Mouse (Mus musculus) liver, embryonic 12.5 days (tissue): ENCODE data around the gene Cacna2d4. TPM values are rescaled to one million over a fixed set of nuclear protein-coding genes. Genes with fewer than 3 reads are reported as not detected.

ENCODE experiments used
- ATAC-seq: fragments of 200-750 bp; cut with Nextera tagmentation; 2 replicates; pipeline ENCODE4 v1.8.0; 2017; ENCODE audit warnings: moderate number of reproducible peaks, mild to moderate bottlenecking, moderate library complexity
- H3K27ac ChIP-seq: fragments of 300-500 bp; sonication (generic); 2 replicates; pipeline ENCODE4 v1.5.1; 2016; ENCODE audit warnings: mild to moderate bottlenecking
- H3K27me3 ChIP-seq: fragments of 300-500 bp; sonication (generic); replicated peaks from 2 replicates; pipeline ENCODE4 v1.6.1; 2016; ENCODE audit warnings: mild to moderate bottlenecking, moderate library complexity
- H3K36me3 ChIP-seq: fragments of 300-500 bp; sonication (generic); 2 replicates; pipeline ENCODE4 v1.6.1; 2016; ENCODE audit warnings: mild to moderate bottlenecking, moderate library complexity
- H3K4me1 ChIP-seq: fragments of 300-500 bp; sonication (generic); 2 replicates; pipeline ENCODE4 v1.6.1; 2016
- H3K4me2 ChIP-seq: fragments of 300-500 bp; sonication (generic); 2 replicates; pipeline ENCODE4 v1.6.1; 2016; ENCODE audit warnings: mild to moderate bottlenecking, moderate library complexity
- H3K4me3 ChIP-seq: fragments of 300-500 bp; sonication (generic); 2 replicates; pipeline ENCODE4 v1.5.1; 2016; ENCODE audit warnings: mild to moderate bottlenecking, moderate library complexity
- H3K9ac ChIP-seq: fragments of 300-500 bp; sonication (generic); 2 replicates; pipeline ENCODE4 v1.6.1; 2016; ENCODE audit warnings: mild to moderate bottlenecking, moderate library complexity
- H3K9me3 ChIP-seq: fragments of 300-500 bp; sonication (generic); replicated peaks from 2 replicates; pipeline ENCODE4 v1.6.1; 2016; ENCODE audit warnings: mild to moderate bottlenecking, moderate library complexity
- WGBS: fragments of 180-500 bp; shearing (Covaris S2); methylation state at CpG from one replicate; pipeline ENCODE4 v1.1.7; 2016; ENCODE audit not compliant: insufficient replicate concordance; 5-methylcytosine and 5-hydroxymethylcytosine counted together
- polyA plus RNA-seq: library from polyadenylated mRNA; unstranded; fragments of >200 nt; fragmentation: Nextera tagmentation; extraction: Ambion mirVana; gene quantifications from 2 replicates; pipeline ENCODE4 v1.2.1, GENCODE M21; 2016

The Cacna2d4 gene
- polyA plus RNA-seq, 1 experiment from 2014 or later: 0.05 TPM

DNA sequence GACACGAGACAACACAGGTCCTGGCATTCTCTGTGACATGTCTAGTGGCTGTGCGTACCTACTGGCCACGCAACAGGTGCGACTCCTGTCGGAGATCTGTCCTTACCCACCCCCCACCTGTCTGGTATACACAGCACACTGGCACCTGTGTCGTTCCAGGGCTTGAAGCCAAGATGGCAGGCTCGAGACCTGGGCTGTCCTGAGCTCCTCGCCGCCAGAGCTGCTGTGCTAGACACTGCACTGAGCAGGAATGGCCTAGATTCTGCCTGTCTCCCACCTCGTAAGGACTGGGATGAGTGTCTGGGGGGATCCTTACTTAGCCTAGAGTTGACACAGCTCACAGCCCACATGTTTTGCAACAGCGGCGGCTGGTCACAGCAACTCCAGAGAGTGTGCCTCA lies 11.1 kb upstream of the Cacna2d4 start:
- H3K27ac ChIP-seq: no peak overlapping the region
- H3K4me3 ChIP-seq: no peak overlapping the region
- no peak overlapping the region for H3K9ac ChIP-seq
- no peaks in the 10 kb centered on the region for H3K9me3 ChIP-seq
- H3K27me3 ChIP-seq: no peaks in the 10 kb centered on the region
- H3K36me3 ChIP-seq: peaks cover 3% of the 10 kb centered on the region; the same call in 1 of the 2 replicates
- WGBS: 75% methylated on average over 12 of the region's 12 CpGs
- no peak overlapping the region for H3K4me2 ChIP-seq
- 0 out of 2 replicates have a peak, but pooled peaks cover 6% of the 10 kb centered on the region for H3K4me1 ChIP-seq
- no peak for ATAC-seq

DNA sequence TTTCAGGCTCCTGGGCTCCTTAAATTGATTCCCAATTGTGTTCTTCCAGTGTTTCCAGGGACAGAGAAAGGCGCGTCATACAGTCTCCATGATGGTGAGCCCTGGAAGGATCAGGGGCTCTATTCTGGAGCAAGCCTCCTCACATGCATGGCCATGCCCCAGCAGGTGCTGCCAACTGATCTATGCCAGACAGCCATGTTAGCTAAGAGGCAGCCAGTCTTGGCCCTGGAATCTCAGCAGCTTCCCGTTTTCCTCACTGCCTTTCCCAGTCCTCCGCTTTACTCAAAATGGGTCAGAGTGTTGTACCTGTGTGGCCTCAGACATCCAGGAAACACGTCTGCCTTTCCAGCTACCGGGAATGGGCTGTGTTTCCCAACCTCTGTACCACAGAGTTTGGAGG lies 10.6 kb upstream of the Cacna2d4 start:
- Histone ChIP-seq H3K27ac (no peak overlapping the region), H3K27me3 (no peaks in the 10 kb centered on the region), H3K9me3 (no peaks in the 10 kb centered on the region), H3K4me1 (0 out of 2 replicates have a peak, but pooled peaks cover 6% of the 10 kb centered on the region), H3K4me3 (no peak overlapping the region), H3K4me2 (no peak overlapping the region), H3K36me3 (peaks cover 3% of the 10 kb centered on the region; the same call in 1 of the 2 replicates), H3K9ac (no peak overlapping the region)
- no peak for ATAC-seq
- WGBS: 78% methylated on average over 6 of the region's 6 CpGs

DNA sequence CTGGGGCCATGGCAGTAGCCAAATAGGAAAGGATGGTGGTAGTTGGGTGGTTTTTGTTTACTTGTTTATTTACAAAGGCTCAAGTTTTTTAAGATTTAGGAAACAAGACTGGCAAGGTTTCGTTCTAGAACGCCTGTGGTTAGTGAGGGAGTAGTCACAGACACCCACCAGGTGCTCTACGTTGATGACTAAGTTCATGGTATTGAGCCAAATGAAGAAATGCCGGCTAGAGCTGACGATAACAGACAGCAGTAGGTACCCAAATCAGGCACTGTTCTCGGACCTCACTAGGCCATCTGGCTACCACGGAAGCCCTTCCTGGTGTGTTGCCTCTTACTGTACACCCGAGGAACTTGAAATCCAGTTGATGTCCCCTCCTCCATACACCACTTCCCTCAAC lies 9.3 kb upstream of the Cacna2d4 start:
- Histone ChIP-seq H3K9ac (no peak overlapping the region), H3K27me3 (no peaks in the 10 kb centered on the region), H3K4me2 (no peak overlapping the region), H3K4me1 (0 out of 2 replicates have a peak, but pooled peaks cover 6% of the 10 kb centered on the region), H3K4me3 (no peak overlapping the region), H3K36me3 (no peaks in the 10 kb centered on the region; the same call in 1 of the 2 replicates), H3K27ac (no peak overlapping the region), H3K9me3 (no peaks in the 10 kb centered on the region)
- no peak for ATAC-seq
- WGBS: 70% methylated on average over 8 of the region's 8 CpGs

DNA sequence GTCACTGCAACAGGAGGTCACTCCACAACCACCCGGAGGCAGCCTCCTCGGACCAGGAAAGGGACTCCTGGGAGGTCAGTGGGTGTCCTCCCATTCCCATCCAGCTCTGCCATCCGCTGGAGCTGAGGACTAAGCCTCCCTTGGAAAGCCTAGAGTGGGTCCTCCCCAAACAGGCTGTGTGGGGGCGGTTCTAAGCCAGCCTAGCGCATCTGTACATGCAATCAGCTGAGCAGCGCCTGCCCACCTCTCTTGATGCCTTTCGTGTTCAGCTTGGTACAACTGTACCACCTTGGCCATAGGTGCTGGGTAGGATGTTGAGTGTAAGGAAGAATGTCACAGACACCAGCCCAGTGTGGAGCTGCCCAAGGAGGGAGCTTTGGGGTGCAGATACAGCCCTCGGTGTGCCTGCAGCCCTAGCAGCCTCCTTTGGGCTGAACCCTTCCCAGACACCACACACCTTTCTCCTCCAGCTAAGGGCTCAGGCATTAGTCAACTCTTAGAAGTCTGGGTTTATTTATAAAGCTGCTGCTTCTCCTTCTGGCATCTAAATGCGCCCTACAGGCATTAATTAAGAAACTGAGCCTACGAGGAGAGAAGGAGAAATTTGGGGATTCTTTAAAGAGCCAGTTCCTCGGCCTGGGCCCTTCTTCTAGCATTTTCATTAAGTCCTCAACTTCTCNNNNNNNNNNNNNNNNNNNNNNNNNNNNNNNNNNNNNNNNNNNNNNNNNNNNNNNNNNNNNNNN lies 7.3 kb upstream of the Cacna2d4 start:
- Histone ChIP-seq H3K4me2 (no peak overlapping the region), H3K9ac (no peak overlapping the region), H3K4me1 (no peaks in the 10 kb centered on the region), H3K4me3 (no peak overlapping the region), H3K36me3 (no peaks in the 10 kb centered on the region), H3K27ac (no peak overlapping the region), H3K27me3 (no peaks in the 10 kb centered on the region), H3K9me3 (no peaks in the 10 kb centered on the region)
- 64% methylated on average over 11 of the region's 11 CpGs for WGBS
- ATAC-seq: no peak

- ATAC-seq: no peak
- no peak overlapping the region for H3K4me3 ChIP-seq
- no peaks in the 10 kb centered on the region for H3K36me3 ChIP-seq
- WGBS: 43% methylated on average over 3 of the region's 3 CpGs
- no peaks in the 10 kb centered on the region for H3K27me3 ChIP-seq
- no peaks in the 10 kb centered on the region for H3K9me3 ChIP-seq
- H3K4me2 ChIP-seq: no peak overlapping the region
- H3K27ac ChIP-seq: no peak overlapping the region
- no peaks in the 10 kb centered on the region for H3K4me1 ChIP-seq
- no peak overlapping the region for H3K9ac ChIP-seq
Observed at GRCm38 (mm10) chr6:119233066-119233465, 3.3 kb upstream of the Cacna2d4 start.

DNA sequence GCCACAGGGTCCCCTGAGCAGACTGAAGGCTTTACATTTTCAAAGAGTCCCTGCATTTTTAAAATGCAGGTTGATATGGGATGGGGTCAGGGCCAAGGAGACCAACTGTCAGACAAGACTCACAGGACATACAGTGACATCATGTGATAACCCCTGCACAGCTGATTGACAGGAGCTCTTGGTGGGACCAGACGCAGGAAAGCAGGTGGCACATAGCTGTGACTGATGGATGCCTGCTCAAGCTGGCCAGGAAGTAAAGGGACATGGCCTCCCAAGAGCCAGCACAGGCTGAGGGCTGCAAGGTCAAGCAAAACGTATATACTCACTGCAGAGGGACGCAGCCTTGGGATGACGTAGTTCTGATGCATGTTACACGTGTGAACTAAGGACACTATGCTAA lies 885 bp upstream of the Cacna2d4 start:
- Histone ChIP-seq H3K4me2 (no peak overlapping the region), H3K9ac (no peak overlapping the region), H3K36me3 (no peaks in the 10 kb centered on the region), H3K9me3 (no peaks in the 10 kb centered on the region), H3K4me3 (no peak overlapping the region), H3K27ac (no peak overlapping the region), H3K4me1 (no peaks in the 10 kb centered on the region), H3K27me3 (no peaks in the 10 kb centered on the region)
- ATAC-seq: no peak
- 60% methylated on average over 5 of the region's 5 CpGs for WGBS

- Histone ChIP-seq H3K9ac (no peak overlapping the region), H3K4me1 (no peaks in the 10 kb centered on the region), H3K36me3 (no peaks in the 10 kb centered on the region), H3K4me2 (no peak overlapping the region), H3K27me3 (no peaks in the 10 kb centered on the region; the same call in 1 of the 2 replicates), H3K9me3 (no peaks in the 10 kb centered on the region), H3K4me3 (no peak overlapping the region), H3K27ac (no peak overlapping the region)
- no peak for ATAC-seq
- WGBS: 54% methylated on average over 8 of the region's 8 CpGs
Observed at GRCm38 (mm10) chr6:119237427-119237989, 1.2 kb downstream of the Cacna2d4 start.

DNA sequence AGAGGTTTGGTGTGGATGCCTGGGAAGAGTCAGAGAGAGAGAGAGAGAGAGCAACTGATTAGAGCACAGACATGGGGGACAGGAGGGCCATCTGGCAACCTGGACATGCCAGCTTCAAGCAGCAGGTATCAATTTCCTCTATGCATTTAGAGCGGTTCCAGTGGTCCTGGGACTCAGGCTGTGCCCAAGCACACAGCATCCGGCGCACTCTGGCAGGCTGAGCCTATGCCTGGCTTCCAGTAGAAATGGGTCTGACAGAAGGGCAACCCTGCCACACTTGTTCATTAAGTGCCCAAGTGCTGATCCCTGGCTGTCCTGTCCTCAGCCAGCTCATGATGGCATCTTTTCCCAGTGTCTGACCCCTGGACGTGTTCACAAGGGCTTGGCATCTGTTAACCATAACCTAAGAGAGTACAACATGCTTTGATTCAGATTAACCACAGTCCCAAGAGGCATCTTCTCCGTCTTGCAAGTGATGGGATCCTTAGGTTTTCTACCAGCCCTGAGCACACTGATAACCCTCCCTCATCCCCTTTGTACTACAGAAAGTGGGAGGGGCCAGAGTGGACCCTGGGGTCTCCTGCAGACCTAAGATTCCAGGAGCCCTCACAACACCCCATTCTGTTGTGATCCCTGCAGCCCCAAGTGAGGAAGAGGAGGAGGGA lies 3.1 kb downstream of the Cacna2d4 start:
- Histone ChIP-seq H3K4me3 (no peak overlapping the region), H3K4me1 (no peaks in the 10 kb centered on the region), H3K27ac (no peak overlapping the region), H3K27me3 (no peaks in the 10 kb centered on the region; the same call in 1 of the 2 replicates), H3K36me3 (no peaks in the 10 kb centered on the region), H3K4me2 (no peak overlapping the region), H3K9me3 (no peaks in the 10 kb centered on the region), H3K9ac (no peak overlapping the region)
- WGBS: 61% methylated on average over 5 of the region's 5 CpGs
- ATAC-seq: no peak

- H3K4me1 ChIP-seq: no peaks in the 10 kb centered on the region
- no peak overlapping the region for H3K4me3 ChIP-seq
- ATAC-seq: no peak
- no peak overlapping the region for H3K4me2 ChIP-seq
- H3K36me3 ChIP-seq: no peaks in the 10 kb centered on the region
- 58% methylated on average over 7 of the region's 7 CpGs for WGBS
- H3K9me3 ChIP-seq: no peaks in the 10 kb centered on the region
- H3K27me3 ChIP-seq: no peaks in the 10 kb centered on the region; the same call in 1 of the 2 replicates
- no peak overlapping the region for H3K9ac ChIP-seq
- no peak overlapping the region for H3K27ac ChIP-seq
Observed at GRCm38 (mm10) chr6:119240256-119240655, 3.9 kb downstream of the Cacna2d4 start.

DNA sequence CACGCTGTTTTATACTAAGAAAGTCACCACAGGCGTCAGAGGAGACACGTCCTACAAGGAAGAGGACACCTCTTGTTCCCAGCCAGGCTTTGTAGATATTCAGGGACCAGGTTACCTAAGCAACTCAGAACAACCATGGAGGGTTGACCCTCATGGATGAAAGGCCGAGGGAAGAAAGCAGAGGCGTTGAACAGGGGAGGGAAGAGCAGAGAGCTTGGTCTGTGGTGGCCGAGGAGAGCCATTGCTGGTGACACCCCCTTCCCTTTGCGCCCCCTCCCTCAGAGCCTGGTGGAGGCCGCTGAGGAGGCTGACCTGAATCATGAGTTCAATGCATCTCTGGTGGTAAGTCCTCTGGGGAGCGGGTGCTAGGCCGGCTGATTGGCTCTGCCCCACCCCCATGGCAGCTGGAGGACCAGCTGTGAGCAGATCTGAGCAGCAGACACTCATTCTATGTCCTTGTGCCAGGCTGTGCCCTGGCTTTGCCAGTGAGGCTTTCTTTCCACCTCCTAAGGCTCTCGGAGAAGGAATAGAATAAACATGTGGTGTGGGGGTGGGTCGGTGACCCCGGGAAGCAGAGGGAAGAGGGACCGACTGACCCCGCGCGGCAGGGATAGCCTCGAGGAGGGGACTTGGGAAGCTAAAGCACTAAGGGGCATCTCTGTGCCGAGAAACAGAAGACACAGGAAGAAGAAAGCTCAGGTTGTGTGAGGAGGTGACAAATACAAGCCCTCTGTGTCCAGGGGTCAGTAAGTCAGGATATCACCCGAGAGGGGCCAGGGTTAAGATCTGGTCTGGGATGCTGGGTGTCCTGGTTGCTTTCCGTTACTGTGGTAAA lies 4.8 kb downstream of the Cacna2d4 start:
- H3K27ac ChIP-seq: no peak overlapping the region
- ATAC-seq: no peak
- no peaks in the 10 kb centered on the region for H3K4me1 ChIP-seq
- no peak overlapping the region for H3K4me2 ChIP-seq
- H3K9ac ChIP-seq: no peak overlapping the region
- H3K9me3 ChIP-seq: peaks cover 7% of the 10 kb centered on the region
- no peak overlapping the region for H3K4me3 ChIP-seq
- H3K27me3 ChIP-seq: no peaks in the 10 kb centered on the region; the same call in 1 of the 2 replicates
- no peaks in the 10 kb centered on the region for H3K36me3 ChIP-seq
- 49% methylated on average over 21 of the region's 21 CpGs for WGBS

DNA sequence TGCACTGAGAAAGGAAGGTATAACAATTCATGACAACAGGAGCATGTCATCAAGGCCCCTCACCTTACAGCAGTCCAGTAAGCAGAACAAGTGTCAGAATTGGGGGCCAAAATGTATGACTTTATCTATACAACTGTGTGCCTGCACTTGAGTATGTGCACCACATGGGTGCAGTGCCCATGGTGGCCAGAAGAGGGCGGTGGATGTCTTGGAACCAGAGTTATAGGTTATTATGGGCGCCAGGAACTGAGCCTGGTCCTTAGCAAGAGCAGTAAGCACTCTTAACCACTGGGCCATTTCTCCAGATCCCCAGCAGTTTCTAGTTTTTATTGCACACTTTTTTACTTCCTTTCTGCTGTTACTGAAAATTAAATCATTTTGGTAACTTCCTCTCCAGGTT lies 9.8 kb downstream of the Cacna2d4 start:
- ATAC-seq: no peak
- Histone ChIP-seq H3K27ac (no peak overlapping the region), H3K4me3 (no peak overlapping the region), H3K9ac (no peak overlapping the region), H3K4me1 (no peaks in the 10 kb centered on the region), H3K36me3 (no peaks in the 10 kb centered on the region), H3K9me3 (peaks cover 11% of the 10 kb centered on the region), H3K4me2 (no peak overlapping the region), H3K27me3 (no peaks in the 10 kb centered on the region; the same call in 1 of the 2 replicates)
- WGBS: 31% methylated on average over 2 of the region's 2 CpGs
